Mouse (Mus musculus) midbrain, embryonic 12.5 days (tissue): ENCODE results near the gene Naaladl2. TPM values are rescaled to one million over a fixed set of nuclear protein-coding genes. Genes with fewer than 3 reads are reported as not detected.

ENCODE experiments used
- ATAC-seq: fragments of 200-750 bp; cut with Nextera tagmentation; 2 replicates; pipeline ENCODE4 v1.8.0; 2017; ENCODE audit warnings: low read depth, moderate TSS enrichment, moderate library complexity; ENCODE audit not compliant: low FRiP score
- H3K27ac ChIP-seq: fragments of 300-500 bp; sonication (generic); replicated peaks from 2 replicates; pipeline ENCODE4 v1.5.1; 2016; ENCODE audit warnings: mild to moderate bottlenecking
- H3K27me3 ChIP-seq: fragments of 300-500 bp; sonication (generic); 2 replicates; pipeline ENCODE4 v1.6.1; 2016; ENCODE audit warnings: mild to moderate bottlenecking
- H3K36me3 ChIP-seq: fragments of 300-500 bp; sonication (generic); 2 replicates; pipeline ENCODE4 v1.6.1; 2016
- H3K4me1 ChIP-seq: fragments of 300-500 bp; sonication (generic); 2 replicates; pipeline ENCODE4 v1.6.1; 2016
- H3K4me2 ChIP-seq: fragments of 300-500 bp; sonication (generic); replicated peaks from 2 replicates; pipeline ENCODE4 v1.6.1; 2016; ENCODE audit warnings: mild to moderate bottlenecking, moderate library complexity
- H3K4me3 ChIP-seq: fragments of 300-500 bp; sonication (generic); 2 replicates; pipeline ENCODE4 v1.5.1; 2016; ENCODE audit warnings: mild to moderate bottlenecking
- H3K9ac ChIP-seq: fragments of 300-500 bp; sonication (generic); replicated peaks from 2 replicates; pipeline ENCODE4 v1.6.1; 2016; ENCODE audit warnings: mild to moderate bottlenecking, moderate library complexity
- H3K9me3 ChIP-seq: fragments of 300-500 bp; sonication (generic); 2 replicates; pipeline ENCODE4 v1.6.1; 2016; ENCODE audit warnings: mild to moderate bottlenecking
- WGBS: fragments of 180-500 bp; shearing (Covaris S2); methylation state at CpG from one replicate; pipeline ENCODE4 v1.1.7; 2016; 5-methylcytosine and 5-hydroxymethylcytosine counted together
- polyA plus RNA-seq: library from polyadenylated mRNA; unstranded; fragments of >200 nt; fragmentation: Nextera tagmentation; extraction: Ambion mirVana; gene quantifications from 2 replicates; pipeline ENCODE4 v1.2.1, GENCODE M21; 2016

The Naaladl2 gene
- polyA plus RNA-seq, 1 experiment from 2014 or later, result 1.0 TPM

- no peak overlapping the region for H3K4me2 ChIP-seq
- H3K27me3 ChIP-seq, result no peaks in the 10 kb centered on the region
- no peak overlapping the region for H3K9ac ChIP-seq
- no peaks in the 10 kb centered on the region for H3K36me3 ChIP-seq
- ATAC-seq, result no peak
- H3K27ac ChIP-seq, result no peak overlapping the region
- no peaks in the 10 kb centered on the region; the same call in 1 of the 2 replicates for H3K4me1 ChIP-seq
- no peak overlapping the region for H3K4me3 ChIP-seq
- no peaks in the 10 kb centered on the region for H3K9me3 ChIP-seq
Observed at GRCm38 (mm10) chr3:24778416-24778815, 365.6 kb downstream of the Naaladl2 start.

- no peak overlapping the region for H3K27ac ChIP-seq
- ATAC-seq, result no peak
- no peaks in the 10 kb centered on the region for H3K4me1 ChIP-seq
- H3K4me3 ChIP-seq, result no peak overlapping the region
- no peaks in the 10 kb centered on the region for H3K36me3 ChIP-seq
- 86% methylated on average over 3 of the region's 3 CpGs for WGBS
- no peaks in the 10 kb centered on the region for H3K27me3 ChIP-seq
- H3K9me3 ChIP-seq, result no peaks in the 10 kb centered on the region
- H3K4me2 ChIP-seq, result no peak overlapping the region
- no peak overlapping the region for H3K9ac ChIP-seq
Observed at GRCm38 (mm10) chr3:24749055-24749454, 395.0 kb downstream of the Naaladl2 start.

GRCm38 (mm10) chr3:24747182-24747856 lies 396.7 kb downstream of the Naaladl2 start:
- no peak overlapping the region for H3K27ac ChIP-seq
- no peak for ATAC-seq

GRCm38 (mm10) chr3:24743946-24744345 lies 400.1 kb downstream of the Naaladl2 start:
- WGBS, result 79% methylated on average over 3 of the region's 3 CpGs
- Histone ChIP-seq H3K27ac (no peak overlapping the region), H3K4me1 (no peaks in the 10 kb centered on the region), H3K9me3 (no peaks in the 10 kb centered on the region), H3K27me3 (no peaks in the 10 kb centered on the region), H3K9ac (no peak overlapping the region), H3K36me3 (no peaks in the 10 kb centered on the region), H3K4me3 (no peak overlapping the region), H3K4me2 (no peak overlapping the region)
- no peak for ATAC-seq

More at GRCm38 (mm10) chr3:24747182-24747856, 396.7 kb downstream of the Naaladl2 start:
- no peaks in the 10 kb centered on the region for H3K9me3 ChIP-seq
- no peaks in the 10 kb centered on the region for H3K27me3 ChIP-seq
- H3K9ac ChIP-seq, result no peak overlapping the region
- WGBS, result 92% methylated on average over 6 of the region's 6 CpGs
- H3K4me3 ChIP-seq, result no peak overlapping the region
- no peak overlapping the region for H3K4me2 ChIP-seq
- no peaks in the 10 kb centered on the region for H3K36me3 ChIP-seq
- H3K4me1 ChIP-seq, result no peaks in the 10 kb centered on the region

GRCm38 (mm10) chr3:24719181-24719749 lies 424.8 kb downstream of the Naaladl2 start:
- ATAC-seq, result no peak
- 63% methylated on average over 3 of the region's 3 CpGs for WGBS
- H3K9me3 ChIP-seq, result no peaks in the 10 kb centered on the region

GRCm38 (mm10) chr3:24714770-24715169 lies 429.3 kb downstream of the Naaladl2 start:
- Histone ChIP-seq H3K9ac (no peak overlapping the region), H3K4me1 (0 out of 2 replicates have a peak, but pooled peaks cover 3% of the 10 kb centered on the region), H3K27ac (no peak overlapping the region), H3K27me3 (no peaks in the 10 kb centered on the region), H3K4me2 (no peak overlapping the region), H3K9me3 (no peaks in the 10 kb centered on the region), H3K4me3 (no peak overlapping the region), H3K36me3 (no peaks in the 10 kb centered on the region)
- WGBS, result 86% methylated on average over 3 of the region's 3 CpGs
- ATAC-seq, result no peak

More at GRCm38 (mm10) chr3:24719181-24719749, 424.8 kb downstream of the Naaladl2 start:
- H3K27me3 ChIP-seq, result no peaks in the 10 kb centered on the region
- no peak overlapping the region for H3K9ac ChIP-seq
- no peak overlapping the region for H3K4me2 ChIP-seq
- H3K4me3 ChIP-seq, result no peak overlapping the region
- 0 out of 2 replicates have a peak, but pooled peaks cover 3% of the 10 kb centered on the region for H3K4me1 ChIP-seq
- no peak overlapping the region for H3K27ac ChIP-seq
- H3K36me3 ChIP-seq, result no peaks in the 10 kb centered on the region

- no peak overlapping the region for H3K9ac ChIP-seq
- 71% methylated on average over 4 of the region's 4 CpGs for WGBS
- no peaks in the 10 kb centered on the region for H3K4me1 ChIP-seq
- no peaks in the 10 kb centered on the region for H3K9me3 ChIP-seq
- no peak overlapping the region for H3K4me3 ChIP-seq
- no peak overlapping the region for H3K4me2 ChIP-seq
- no peak overlapping the region for H3K27ac ChIP-seq
- H3K27me3 ChIP-seq, result no peaks in the 10 kb centered on the region
- no peaks in the 10 kb centered on the region for H3K36me3 ChIP-seq
- ATAC-seq, result peak; percentile 68
Observed at GRCm38 (mm10) chr3:24705778-24706423, 438.2 kb downstream of the Naaladl2 start.

- Histone ChIP-seq H3K36me3 (no peaks in the 10 kb centered on the region), H3K27ac (no peak overlapping the region), H3K4me1 (no peaks in the 10 kb centered on the region), H3K4me2 (no peak overlapping the region), H3K27me3 (no peaks in the 10 kb centered on the region), H3K9ac (no peak overlapping the region), H3K9me3 (no peaks in the 10 kb centered on the region), H3K4me3 (no peak overlapping the region)
- ATAC-seq, result no peak
- 91% methylated on average over 2 of the region's 2 CpGs for WGBS
Observed at GRCm38 (mm10) chr3:24690162-24690915, 453.7 kb downstream of the Naaladl2 start.

- WGBS, result 72% methylated on average over 3 of the region's 3 CpGs
- no peaks in the 10 kb centered on the region for H3K9me3 ChIP-seq
Observed at GRCm38 (mm10) chr3:24670500-24670899, 473.6 kb downstream of the Naaladl2 start.

GRCm38 (mm10) chr3:24668052-24668916 lies 475.8 kb downstream of the Naaladl2 start:
- H3K27me3 ChIP-seq, result no peaks in the 10 kb centered on the region
- no peaks in the 10 kb centered on the region for H3K9me3 ChIP-seq
- H3K36me3 ChIP-seq, result no peaks in the 10 kb centered on the region
- 88% methylated on average over 3 of the region's 3 CpGs for WGBS
- no peaks in the 10 kb centered on the region for H3K4me1 ChIP-seq
- H3K27ac ChIP-seq, result no peak overlapping the region
- H3K4me2 ChIP-seq, result no peak overlapping the region
- no peak overlapping the region for H3K9ac ChIP-seq
- no peak overlapping the region for H3K4me3 ChIP-seq
- ATAC-seq, result no peak

More at GRCm38 (mm10) chr3:24670500-24670899, 473.6 kb downstream of the Naaladl2 start:
- Histone ChIP-seq H3K4me2 (no peak overlapping the region), H3K9ac (no peak overlapping the region), H3K4me3 (no peak overlapping the region), H3K27ac (no peak overlapping the region), H3K27me3 (no peaks in the 10 kb centered on the region), H3K36me3 (no peaks in the 10 kb centered on the region), H3K4me1 (no peaks in the 10 kb centered on the region)
- no peak for ATAC-seq

- WGBS, result 76% methylated on average over 1 of the region's 1 CpGs
- H3K27me3 ChIP-seq, result no peaks in the 10 kb centered on the region
Observed at GRCm38 (mm10) chr3:24665408-24665807, 478.7 kb downstream of the Naaladl2 start.

More at GRCm38 (mm10) chr3:24665408-24665807, 478.7 kb downstream of the Naaladl2 start:
- no peaks in the 10 kb centered on the region for H3K4me1 ChIP-seq
- no peaks in the 10 kb centered on the region for H3K36me3 ChIP-seq
- ATAC-seq, result no peak
- no peak overlapping the region for H3K4me2 ChIP-seq
- no peak overlapping the region for H3K4me3 ChIP-seq
- H3K9me3 ChIP-seq, result no peaks in the 10 kb centered on the region
- H3K9ac ChIP-seq, result no peak overlapping the region
- H3K27ac ChIP-seq, result no peak overlapping the region
